Mouse (Mus musculus): Measurements from ENCODE around the gene Rhcg. TPM values are rescaled to one million over a fixed set of nuclear protein-coding genes. Genes with fewer than 3 reads are reported as not detected.

Rhcg gene
- polyA plus RNA-seq, 1 experiment from 2014 or later, result not detected

GRCm38 (mm10) chr7:79552702-79553101 is 64.8 kb downstream of the Rhcg start:
- H3K9ac ChIP-seq (ENCODE audit: low read depth, low read length), result no peak overlapping the region
- no peak for ATAC-seq (replicated peaks; ENCODE audit: insufficient number of reproducible peaks, low FRiP score, low TSS enrichment)
- no peaks in the 10 kb centered on the region for H3K9me3 ChIP-seq (replicated peaks; ENCODE audit: control insufficient read depth, low read length)
- H3K4me2 ChIP-seq, result no peak overlapping the region
- peaks cover 91% of the 10 kb centered on the region for H3K27me3 ChIP-seq (ENCODE audit: control insufficient read depth, insufficient read depth, low read length)
- H3K4me1 ChIP-seq (ENCODE audit: control insufficient read depth, insufficient read depth, low read length), result no peaks in the 10 kb centered on the region
- H3K27ac ChIP-seq (ENCODE audit: low read depth, low read length), result no peak overlapping the region
- no peak overlapping the region for H3K4me3 ChIP-seq (ENCODE audit: low read depth, low read length)
- no peaks in the 10 kb centered on the region for H3K36me3 ChIP-seq (ENCODE audit: control insufficient read depth, insufficient read depth, low read length)
- WGBS (ENCODE audit: insufficient replicate concordance), result 3% methylated on average over 10 of the region's 10 CpGs

GRCm38 (mm10) chr7:79548893-79549555 is 68.4 kb downstream of the Rhcg start:
- Histone ChIP-seq H3K36me3 (ENCODE audit: control insufficient read depth, insufficient read depth, low read length) (no peaks in the 10 kb centered on the region), H3K4me2 (no peak overlapping the region), H3K4me1 (ENCODE audit: control insufficient read depth, insufficient read depth, low read length) (no peaks in the 10 kb centered on the region), H3K4me3 (ENCODE audit: low read depth, low read length) (no peak overlapping the region), H3K9ac (ENCODE audit: low read depth, low read length) (no peak overlapping the region), H3K27me3 (ENCODE audit: control insufficient read depth, insufficient read depth, low read length) (peaks cover 91% of the 10 kb centered on the region), H3K27ac (ENCODE audit: low read depth, low read length) (no peak overlapping the region), H3K9me3 (replicated peaks; ENCODE audit: control insufficient read depth, low read length) (no peaks in the 10 kb centered on the region)
- ATAC-seq (replicated peaks; ENCODE audit: insufficient number of reproducible peaks, low FRiP score, low TSS enrichment), result no peak
- 38% methylated on average over 12 of the region's 12 CpGs for WGBS (ENCODE audit: insufficient replicate concordance)

GRCm38 (mm10) chr7:79547092-79547491 is 70.4 kb downstream of the Rhcg start:
- no peaks in the 10 kb centered on the region for H3K36me3 ChIP-seq (ENCODE audit: control insufficient read depth, insufficient read depth, low read length)
- H3K27me3 ChIP-seq (ENCODE audit: control insufficient read depth, insufficient read depth, low read length), result peaks cover 95% of the 10 kb centered on the region
- no peaks in the 10 kb centered on the region for H3K9me3 ChIP-seq (replicated peaks; ENCODE audit: control insufficient read depth, low read length)
- H3K4me1 ChIP-seq (ENCODE audit: control insufficient read depth, insufficient read depth, low read length), result no peaks in the 10 kb centered on the region
- H3K4me2 ChIP-seq, result no peak overlapping the region
- H3K27ac ChIP-seq (ENCODE audit: low read depth, low read length), result no peak overlapping the region
- no peak for ATAC-seq (replicated peaks; ENCODE audit: insufficient number of reproducible peaks, low FRiP score, low TSS enrichment)
- WGBS (ENCODE audit: insufficient replicate concordance), result 2% methylated on average over 15 of the region's 15 CpGs
- H3K9ac ChIP-seq (ENCODE audit: low read depth, low read length), result no peak overlapping the region
- no peak overlapping the region for H3K4me3 ChIP-seq (ENCODE audit: low read depth, low read length)

GRCm38 (mm10) chr7:79545066-79545400 is 72.4 kb downstream of the Rhcg start:
- H3K4me3 ChIP-seq (ENCODE audit: low read depth, low read length), result no peak overlapping the region
- ATAC-seq (replicated peaks; ENCODE audit: insufficient number of reproducible peaks, low FRiP score, low TSS enrichment), result no peak
- H3K27ac ChIP-seq (ENCODE audit: low read depth, low read length), result no peak overlapping the region
- WGBS (ENCODE audit: insufficient replicate concordance), result 8% methylated on average over 7 of the region's 7 CpGs
- H3K4me1 ChIP-seq (ENCODE audit: control insufficient read depth, insufficient read depth, low read length), result no peaks in the 10 kb centered on the region
- H3K36me3 ChIP-seq (ENCODE audit: control insufficient read depth, insufficient read depth, low read length), result no peaks in the 10 kb centered on the region
- no peak overlapping the region for H3K9ac ChIP-seq (ENCODE audit: low read depth, low read length)
- H3K27me3 ChIP-seq (ENCODE audit: control insufficient read depth, insufficient read depth, low read length), result peaks cover 97% of the 10 kb centered on the region
- H3K9me3 ChIP-seq (replicated peaks; ENCODE audit: control insufficient read depth, low read length), result no peaks in the 10 kb centered on the region
- H3K4me2 ChIP-seq, result no peak overlapping the region

DNA sequence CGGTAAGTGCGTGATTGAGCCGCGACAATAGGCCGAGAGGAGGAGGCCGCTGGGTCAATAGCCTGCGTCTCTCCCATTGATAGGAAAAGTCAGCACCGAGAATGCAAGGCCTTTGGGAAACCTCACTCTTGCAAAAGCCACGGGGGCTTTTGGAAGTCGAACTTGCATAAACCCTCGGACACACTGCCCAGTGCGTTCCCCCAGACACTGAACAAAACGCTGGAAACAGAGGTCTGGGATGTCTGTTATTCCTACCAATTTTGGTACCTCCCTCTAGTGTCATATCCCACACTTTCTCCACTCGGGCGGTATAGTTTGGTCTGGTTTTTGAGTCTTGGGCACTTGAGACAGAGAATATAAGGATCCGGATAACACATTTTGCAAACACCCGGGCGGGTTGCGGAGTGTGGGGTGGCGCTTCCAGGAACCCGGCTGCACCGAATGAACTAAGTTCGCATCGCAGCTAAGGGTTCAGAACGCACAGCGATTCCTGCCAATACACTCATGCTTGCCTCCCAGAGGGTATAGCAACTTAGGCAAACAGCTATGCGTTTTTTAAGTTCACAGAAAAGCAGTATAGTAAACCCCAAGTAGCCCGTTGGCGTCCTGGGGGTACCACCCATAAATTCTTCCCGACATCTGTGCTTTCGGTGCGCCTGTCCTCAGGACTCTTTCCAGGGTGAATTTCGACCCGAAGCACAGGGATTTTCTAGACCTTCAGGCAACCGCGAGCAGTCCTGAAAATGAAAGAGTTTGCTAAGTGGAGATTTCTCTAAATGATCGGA is 73.0 kb downstream of the Rhcg start:
- H3K27me3 ChIP-seq (ENCODE audit: control insufficient read depth, insufficient read depth, low read length), result peaks cover 97% of the 10 kb centered on the region
- H3K4me3 ChIP-seq (ENCODE audit: low read depth, low read length), result no peak overlapping the region; the same call in 1 of the 2 replicates
- no peak overlapping the region for H3K27ac ChIP-seq (ENCODE audit: low read depth, low read length)
- ATAC-seq (replicated peaks; ENCODE audit: insufficient number of reproducible peaks, low FRiP score, low TSS enrichment), result no peak
- no peaks in the 10 kb centered on the region for H3K9me3 ChIP-seq (replicated peaks; ENCODE audit: control insufficient read depth, low read length)
- WGBS (ENCODE audit: insufficient replicate concordance), result 2% methylated on average over 37 of the region's 37 CpGs
- no peak overlapping the region for H3K9ac ChIP-seq (ENCODE audit: low read depth, low read length)
- no peak overlapping the region for H3K4me2 ChIP-seq
- H3K4me1 ChIP-seq (ENCODE audit: control insufficient read depth, insufficient read depth, low read length), result no peaks in the 10 kb centered on the region
- H3K36me3 ChIP-seq (ENCODE audit: control insufficient read depth, insufficient read depth, low read length), result no peaks in the 10 kb centered on the region

Other genes starting within 250 kb of the Rhcg start
- 0.19 TPM in 1 of 2 replicates, not detected in the other for gene Rlbp1, start 230.6 kb downstream of the Rhcg start, polyA plus RNA-seq (2014; fragmentation: Nextera tagmentation; extraction: Ambion mirVana)
- gene Fanci, start 225.7 kb downstream of the Rhcg start, polyA plus RNA-seq (2014; fragmentation: Nextera tagmentation; extraction: Ambion mirVana), result 10.6 and 13.2 TPM in 2 replicates
- 23.9 and 28.1 TPM in 2 replicates for gene Polg, start 151.3 kb downstream of the Rhcg start, polyA plus RNA-seq (2014; fragmentation: Nextera tagmentation; extraction: Ambion mirVana)
- gene Ticrr, start 42.5 kb upstream of the Rhcg start, polyA plus RNA-seq (2014; fragmentation: Nextera tagmentation; extraction: Ambion mirVana), result 7.1 and 9.8 TPM in 2 replicates
- gene Kif7, start 98.1 kb upstream of the Rhcg start, polyA plus RNA-seq (2014; fragmentation: Nextera tagmentation; extraction: Ambion mirVana), result 1.9 and 2.3 TPM in 2 replicates
- gene Plin1, start 115.2 kb upstream of the Rhcg start, polyA plus RNA-seq (2014; fragmentation: Nextera tagmentation; extraction: Ambion mirVana), result not detected in 2 replicates
- gene Pex11a, start 125.5 kb upstream of the Rhcg start, polyA plus RNA-seq (2014; fragmentation: Nextera tagmentation; extraction: Ambion mirVana), result 7.0 and 7.6 TPM in 2 replicates
- gene Wdr93, start 125.5 kb upstream of the Rhcg start, polyA plus RNA-seq (2014; fragmentation: Nextera tagmentation; extraction: Ambion mirVana), result 6.2 and 6.6 TPM in 2 replicates
- 0.17 TPM in 1 of 2 replicates, not detected in the other for gene Mesp1, start 176.1 kb upstream of the Rhcg start, polyA plus RNA-seq (2014; fragmentation: Nextera tagmentation; extraction: Ambion mirVana)
- gene Mesp2, start 193.1 kb upstream of the Rhcg start, polyA plus RNA-seq (2014; fragmentation: Nextera tagmentation; extraction: Ambion mirVana), result 0.48 and 0.67 TPM in 2 replicates
- gene Anpep, start 243.4 kb upstream of the Rhcg start, polyA plus RNA-seq (2014; fragmentation: Nextera tagmentation; extraction: Ambion mirVana), result 7.7 and 9.9 TPM in 2 replicates

Measured in heart, embryonic 11.5 days (tissue).